Mouse (Mus musculus): ENCODE measurements around the gene Tmprss6. TPM values are rescaled to one million over a fixed set of nuclear protein-coding genes. Genes with fewer than 3 reads are reported as not detected.

Tmprss6 gene
- polyA plus RNA-seq (2015; fragmentation: Nextera tagmentation; extraction: Ambion mirVana) = 0.21 and 0.60 TPM in 2 replicates

DNA sequence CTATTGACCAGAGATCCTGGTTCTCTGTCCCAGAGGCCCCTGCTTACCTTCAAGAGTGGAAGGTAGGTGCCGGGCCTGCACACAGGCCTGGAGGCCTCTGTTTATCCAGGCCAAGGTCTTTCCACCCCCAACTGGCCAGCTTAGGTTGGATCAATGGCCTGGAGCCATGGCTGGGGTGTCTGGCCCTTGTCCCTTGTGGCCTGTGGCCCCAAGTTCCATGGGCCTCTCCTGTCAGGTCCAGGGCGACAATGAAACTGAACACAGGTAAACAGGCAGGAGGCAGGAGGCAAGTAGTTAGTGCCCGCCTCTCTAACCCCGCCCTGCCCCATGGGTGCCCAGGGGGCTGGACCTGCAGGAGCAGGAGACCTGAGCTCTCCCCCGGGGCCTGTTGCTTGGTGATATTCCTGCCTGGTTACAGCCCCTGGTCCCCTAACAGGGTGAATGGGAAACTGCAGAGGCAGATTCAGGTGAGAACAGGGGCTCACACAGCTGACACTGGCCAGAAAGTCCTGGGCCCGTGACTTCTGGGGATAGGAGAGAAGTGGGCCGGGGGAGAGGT is at the start of gene Tmprss6:
Gene Tmprss6 (minus strand): TSS at position 256 of the 559 bp plus-strand sequence.
- Histone ChIP-seq H3K4me1 (replicated peaks) (peaks cover 16% of the 10 kb centered on the region), H3K9me3 (replicated peaks) (no peaks in the 10 kb centered on the region), H3K9ac (no peak within 1 kb of the TSS), H3K27ac (no peak within 1 kb of the TSS), H3K27me3 (no peaks in the 10 kb centered on the region; the same call in 1 of the 2 replicates), H3K4me2 (no peak within 1 kb of the TSS), H3K4me3 (no peak within 1 kb of the TSS), H3K36me3 (no peaks in the 10 kb centered on the region)
- no peak for ATAC-seq (replicated peaks; ENCODE audit: insufficient number of reproducible peaks, insufficient read depth, low FRiP score, low read depth)
- 85% methylated on average over 7 of the region's 7 CpGs for WGBS

DNA sequence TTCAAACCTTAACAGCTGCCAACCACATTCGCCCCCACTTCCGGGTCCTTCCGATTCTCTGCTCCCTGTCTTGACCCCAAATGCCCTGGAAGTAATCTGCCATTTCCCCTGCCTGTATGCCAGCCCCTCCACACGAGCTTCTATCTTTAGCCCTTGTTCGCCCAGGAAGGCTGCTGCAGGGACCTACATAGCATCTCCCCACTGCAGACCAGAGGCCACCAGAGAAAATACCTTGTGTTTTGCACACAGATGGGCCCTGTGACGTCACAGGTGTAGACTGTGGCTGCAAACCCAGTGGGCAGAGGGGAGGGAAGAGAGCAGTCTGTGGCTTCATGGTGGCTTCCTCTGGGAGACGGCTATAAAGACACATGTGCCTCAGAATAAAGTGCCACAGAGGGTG is 49.8 kb upstream of the Tmprss6 start:
- no peak overlapping the region for H3K9ac ChIP-seq
- H3K4me3 ChIP-seq = no peak overlapping the region
- ATAC-seq (replicated peaks; ENCODE audit: insufficient number of reproducible peaks, insufficient read depth, low FRiP score, low read depth) = no peak
- no peaks in the 10 kb centered on the region for H3K36me3 ChIP-seq
- WGBS = 46% methylated on average over 7 of the region's 7 CpGs
- no peaks in the 10 kb centered on the region for H3K27me3 ChIP-seq
- no peak overlapping the region for H3K27ac ChIP-seq
- H3K9me3 ChIP-seq (replicated peaks) = no peaks in the 10 kb centered on the region
- no peak overlapping the region for H3K4me2 ChIP-seq
- peaks cover 14% of the 10 kb centered on the region for H3K4me1 ChIP-seq (replicated peaks)

DNA sequence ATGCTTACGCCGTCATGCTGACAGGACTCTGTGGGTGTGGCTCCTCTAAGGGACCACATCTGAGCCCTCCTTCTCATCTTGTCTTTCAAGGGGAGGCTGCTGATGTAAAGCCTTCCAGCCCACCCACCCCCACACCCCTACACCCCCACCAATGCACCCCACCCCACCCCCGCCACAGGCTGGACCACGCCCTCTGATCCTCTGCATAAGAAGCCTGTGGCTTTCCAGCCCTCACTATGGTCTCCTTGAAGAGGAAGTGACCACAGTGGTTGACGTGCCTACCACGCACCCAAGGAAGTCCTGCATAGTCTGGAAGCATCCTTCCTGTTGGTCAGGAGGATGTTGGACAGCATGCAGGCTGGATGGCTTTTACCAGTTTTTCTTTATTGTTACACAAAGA is 47.3 kb upstream of the Tmprss6 start:
- no peak for ATAC-seq (replicated peaks; ENCODE audit: insufficient number of reproducible peaks, insufficient read depth, low FRiP score, low read depth)
- H3K4me2 ChIP-seq = no peak overlapping the region
- no peaks in the 10 kb centered on the region for H3K9me3 ChIP-seq (replicated peaks)
- H3K9ac ChIP-seq = no peak overlapping the region
- H3K4me1 ChIP-seq (replicated peaks) = peaks cover 14% of the 10 kb centered on the region
- H3K27me3 ChIP-seq = no peaks in the 10 kb centered on the region
- no peaks in the 10 kb centered on the region for H3K36me3 ChIP-seq
- H3K4me3 ChIP-seq = no peak overlapping the region
- H3K27ac ChIP-seq = no peak overlapping the region
- WGBS = 71% methylated on average over 6 of the region's 6 CpGs

DNA sequence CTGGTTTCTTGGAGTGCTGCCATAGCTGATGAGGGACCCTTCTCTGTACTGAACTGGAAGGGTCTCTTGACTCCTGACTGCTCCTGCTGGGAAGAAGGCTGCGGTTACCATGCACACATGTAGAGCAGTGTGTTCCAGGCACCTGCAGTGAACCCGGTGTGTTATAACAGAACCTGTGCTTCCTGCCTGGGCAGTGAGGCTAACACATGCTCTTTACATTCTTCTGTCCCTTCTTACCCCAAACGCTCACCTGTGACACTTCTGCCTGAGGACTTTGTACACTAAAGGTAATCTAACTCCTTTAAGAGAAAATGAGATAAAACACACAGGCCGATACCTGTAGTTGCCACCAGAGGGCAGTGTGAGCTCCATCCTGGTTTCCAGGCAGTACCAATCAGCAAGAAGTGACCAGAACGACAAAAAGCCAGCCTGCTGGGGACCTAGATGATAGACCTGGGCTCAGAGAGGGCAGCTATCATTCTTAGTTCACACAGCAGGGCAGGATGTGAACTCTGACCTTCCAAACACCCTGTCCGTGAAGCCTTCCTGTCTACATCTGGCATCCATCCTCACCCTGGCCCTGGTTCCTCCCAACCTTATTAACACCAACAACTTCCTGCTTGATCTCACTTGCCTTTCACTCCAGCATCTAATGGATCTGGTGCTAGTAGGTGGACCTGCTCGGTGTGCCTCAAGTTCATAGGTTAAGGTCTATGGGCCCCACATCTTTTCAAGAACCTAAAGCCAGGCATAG is 46.1 kb upstream of the Tmprss6 start:
- Histone ChIP-seq H3K4me3 (no peak overlapping the region), H3K27me3 (no peaks in the 10 kb centered on the region), H3K9ac (no peak overlapping the region), H3K9me3 (replicated peaks) (no peaks in the 10 kb centered on the region), H3K36me3 (no peaks in the 10 kb centered on the region), H3K4me2 (no peak overlapping the region), H3K4me1 (replicated peaks) (peaks cover 22% of the 10 kb centered on the region), H3K27ac (no peak overlapping the region)
- ATAC-seq (replicated peaks; ENCODE audit: insufficient number of reproducible peaks, insufficient read depth, low FRiP score, low read depth) = no peak
- 26% methylated on average over 7 of the region's 7 CpGs for WGBS

DNA sequence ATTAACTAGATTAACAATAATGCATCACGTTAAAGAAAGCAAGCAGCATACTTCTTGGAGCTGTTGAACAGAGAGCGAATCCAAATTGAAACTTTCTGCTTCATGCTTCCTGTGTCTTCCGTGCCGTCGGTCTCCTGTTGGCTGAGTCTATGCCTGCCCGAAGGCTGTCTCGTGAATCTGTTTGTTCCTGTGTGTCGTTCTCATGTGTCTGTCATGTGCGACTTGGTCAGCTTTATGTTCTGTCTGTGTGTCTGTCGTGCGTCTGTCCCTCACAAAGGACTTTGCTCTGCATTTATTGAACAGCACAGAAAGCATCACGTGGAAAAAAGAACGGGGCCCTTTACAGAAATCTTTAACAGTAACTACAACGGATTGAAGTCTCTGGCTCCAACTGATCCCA is 44.6 kb upstream of the Tmprss6 start:
- ATAC-seq (replicated peaks; ENCODE audit: insufficient number of reproducible peaks, insufficient read depth, low FRiP score, low read depth) = no peak
- no peak overlapping the region for H3K9ac ChIP-seq
- no peak overlapping the region for H3K4me3 ChIP-seq
- H3K27ac ChIP-seq = no peak overlapping the region
- peaks cover 22% of the 10 kb centered on the region for H3K4me1 ChIP-seq (replicated peaks)
- 84% methylated on average over 14 of the region's 14 CpGs for whole genome bisulfite sequencing
- no peak overlapping the region for H3K4me2 ChIP-seq
- H3K27me3 ChIP-seq = no peaks in the 10 kb centered on the region
- H3K36me3 ChIP-seq = no peaks in the 10 kb centered on the region
- no peaks in the 10 kb centered on the region for H3K9me3 ChIP-seq (replicated peaks)

DNA sequence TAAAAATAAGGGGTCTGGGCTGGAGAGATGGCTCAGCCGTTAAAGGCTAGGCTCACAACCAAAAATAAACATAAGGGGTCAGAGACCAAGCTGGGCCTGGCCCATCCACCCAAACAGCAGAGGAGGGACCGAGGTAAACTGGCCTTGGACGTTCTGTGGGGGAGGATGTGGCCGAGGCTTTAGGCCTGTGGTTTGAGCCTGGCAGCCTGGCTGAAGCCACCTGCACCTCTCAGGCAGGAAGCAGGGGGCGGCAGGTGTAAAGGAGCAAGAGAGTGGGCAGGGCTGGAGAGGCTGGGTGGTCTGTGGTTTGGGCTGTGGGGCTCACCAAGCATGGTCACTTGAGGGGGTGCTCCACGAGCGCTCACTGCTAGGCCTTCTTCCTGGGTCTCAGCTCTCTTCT is 43.5 kb upstream of the Tmprss6 start:
- no peak overlapping the region for H3K9ac ChIP-seq
- 80% methylated on average over 7 of the region's 7 CpGs for WGBS
- no peaks in the 10 kb centered on the region for H3K36me3 ChIP-seq
- no peaks in the 10 kb centered on the region for H3K27me3 ChIP-seq
- no peaks in the 10 kb centered on the region for H3K9me3 ChIP-seq (replicated peaks)
- ATAC-seq (replicated peaks; ENCODE audit: insufficient number of reproducible peaks, insufficient read depth, low FRiP score, low read depth) = no peak
- peaks cover 19% of the 10 kb centered on the region for H3K4me1 ChIP-seq (replicated peaks)
- no peak overlapping the region for H3K27ac ChIP-seq
- H3K4me3 ChIP-seq = no peak overlapping the region
- H3K4me2 ChIP-seq = no peak overlapping the region

DNA sequence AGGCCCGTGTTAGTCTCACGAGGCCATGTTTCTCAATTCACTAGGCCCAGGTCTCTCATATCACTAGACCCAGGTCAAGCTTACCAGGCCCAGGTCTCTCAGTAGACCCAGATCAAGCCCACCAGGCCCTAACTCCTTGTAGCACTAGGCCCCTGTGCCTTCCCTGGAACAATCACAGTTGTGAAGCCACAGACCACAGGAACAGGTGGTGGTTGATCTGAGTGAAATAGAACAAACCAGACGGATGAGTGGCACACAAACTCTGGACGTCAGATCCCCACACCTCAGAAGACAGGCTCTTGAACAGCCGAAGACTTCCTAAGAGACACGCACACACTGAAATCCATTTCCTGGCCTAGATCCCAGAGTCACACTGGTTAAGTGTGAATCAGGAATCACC is 42.3 kb upstream of the Tmprss6 start:
- Histone ChIP-seq H3K27me3 (no peaks in the 10 kb centered on the region), H3K27ac (0 out of 2 replicates have a peak overlapping the region, but pooled peaks have one; percentile 18), H3K4me3 (no peak overlapping the region), H3K9me3 (replicated peaks) (no peaks in the 10 kb centered on the region), H3K9ac (no peak overlapping the region), H3K4me2 (no peak overlapping the region), H3K4me1 (replicated peaks) (peaks cover 19% of the 10 kb centered on the region), H3K36me3 (no peaks in the 10 kb centered on the region)
- ATAC-seq (replicated peaks; ENCODE audit: insufficient number of reproducible peaks, insufficient read depth, low FRiP score, low read depth) = no peak
- WGBS = 73% methylated on average over 6 of the region's 6 CpGs

DNA sequence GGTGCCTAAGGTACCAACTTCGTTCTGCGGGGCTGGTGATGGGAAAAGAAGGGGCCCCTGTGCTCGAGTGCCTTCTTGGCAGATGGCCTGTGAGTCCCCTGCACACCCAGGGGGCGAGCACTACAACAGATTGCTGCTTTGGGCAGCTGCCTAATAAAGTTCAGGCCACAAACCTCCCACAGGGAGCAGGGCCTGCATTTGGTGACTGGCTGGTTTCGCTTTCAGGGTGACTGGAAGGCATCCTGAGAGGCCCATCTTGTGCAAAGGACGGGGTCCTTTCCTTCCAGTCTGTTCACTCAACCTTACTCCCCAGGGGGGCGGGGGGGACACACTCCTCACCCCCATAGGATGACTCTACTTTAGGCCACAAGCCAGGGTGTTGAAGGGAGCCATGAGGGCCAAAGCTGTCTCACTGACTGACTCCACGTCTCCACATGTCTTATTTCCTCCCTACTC is 41.7 kb upstream of the Tmprss6 start:
- H3K4me3 ChIP-seq = no peak overlapping the region
- H3K9ac ChIP-seq = no peak overlapping the region
- H3K9me3 ChIP-seq (replicated peaks) = no peaks in the 10 kb centered on the region
- H3K27me3 ChIP-seq = no peaks in the 10 kb centered on the region
- H3K4me1 ChIP-seq (replicated peaks) = peaks cover 19% of the 10 kb centered on the region
- no peak for ATAC-seq (replicated peaks; ENCODE audit: insufficient number of reproducible peaks, insufficient read depth, low FRiP score, low read depth)
- 55% methylated on average over 8 of the region's 8 CpGs for WGBS
- no peaks in the 10 kb centered on the region for H3K36me3 ChIP-seq
- 0 out of 2 replicates have a peak overlapping the region, but pooled peaks have one; percentile 16 for H3K4me2 ChIP-seq
- no peak overlapping the region for H3K27ac ChIP-seq

DNA sequence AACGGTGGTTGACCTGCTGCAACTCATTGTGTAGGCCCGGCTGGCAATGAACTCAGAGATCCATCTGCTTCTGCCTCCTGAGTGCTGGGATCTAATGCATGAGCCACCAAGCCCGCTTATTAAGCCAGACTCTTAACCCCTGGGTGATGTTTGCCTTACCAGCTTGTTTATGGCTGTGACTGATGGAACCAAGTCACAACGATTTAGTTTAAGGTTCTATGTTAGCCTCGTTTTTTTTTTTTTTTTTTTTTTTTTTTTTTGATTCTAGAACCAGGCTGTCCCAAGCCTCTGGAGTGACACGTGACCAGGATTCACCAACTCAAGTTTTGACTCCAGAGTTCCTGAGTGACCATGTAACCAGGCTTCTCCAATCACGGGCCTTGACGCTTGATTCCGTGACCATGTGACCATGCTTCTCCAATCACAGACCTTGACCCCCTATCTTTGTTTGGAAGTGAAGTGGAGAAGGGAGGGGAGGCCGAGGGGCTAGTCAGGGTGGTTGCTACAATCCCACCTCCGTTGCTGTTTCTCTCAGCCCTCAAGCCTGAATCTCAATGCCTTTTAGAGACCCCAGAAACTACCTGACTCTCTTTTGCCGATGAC is 41.0 kb upstream of the Tmprss6 start:
- H3K36me3 ChIP-seq = no peaks in the 10 kb centered on the region
- H3K9ac ChIP-seq = no peak overlapping the region
- H3K27ac ChIP-seq = 0 out of 2 replicates have a peak overlapping the region, but pooled peaks have one; percentile 4
- H3K27me3 ChIP-seq = no peaks in the 10 kb centered on the region
- H3K4me3 ChIP-seq = no peak overlapping the region
- ATAC-seq (replicated peaks; ENCODE audit: insufficient number of reproducible peaks, insufficient read depth, low FRiP score, low read depth) = no peak; the same call in 1 of the 2 replicates
- 0 out of 2 replicates have a peak overlapping the region, but pooled peaks have one; percentile 16 for H3K4me2 ChIP-seq
- 0 out of 2 replicates have a peak, but pooled peaks cover 1% of the 10 kb centered on the region for H3K9me3 ChIP-seq (replicated peaks)
- H3K4me1 ChIP-seq (replicated peaks) = peaks cover 16% of the 10 kb centered on the region
- 55% methylated on average over 12 of the region's 12 CpGs for WGBS

DNA sequence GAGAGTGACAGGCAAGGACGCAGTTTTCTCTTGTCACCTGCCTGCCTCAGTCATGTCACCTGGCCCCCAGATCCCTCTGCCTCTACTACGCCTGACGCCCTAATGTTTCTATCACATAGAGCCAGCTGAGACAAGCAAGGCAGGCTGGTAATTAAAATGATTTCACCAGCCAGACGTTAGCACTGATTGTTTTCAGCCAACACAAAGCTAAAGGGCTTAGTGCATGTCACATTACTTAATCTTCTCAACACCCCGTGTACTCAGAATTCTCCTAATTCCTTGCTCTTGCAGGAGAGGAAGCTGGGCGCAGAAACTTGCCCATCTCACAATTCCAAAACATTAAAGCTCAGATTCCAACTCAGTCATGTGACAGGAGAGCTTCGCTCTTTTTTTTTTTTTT is 40.0 kb upstream of the Tmprss6 start:
- H3K9ac ChIP-seq = no peak overlapping the region
- no peaks in the 10 kb centered on the region for H3K36me3 ChIP-seq
- no peak overlapping the region for H3K4me3 ChIP-seq
- H3K4me1 ChIP-seq (replicated peaks) = peaks cover 20% of the 10 kb centered on the region
- no peaks in the 10 kb centered on the region for H3K27me3 ChIP-seq
- H3K9me3 ChIP-seq (replicated peaks) = 0 out of 2 replicates have a peak, but pooled peaks cover 3% of the 10 kb centered on the region
- no peak for ATAC-seq (replicated peaks; ENCODE audit: insufficient number of reproducible peaks, insufficient read depth, low FRiP score, low read depth)
- H3K27ac ChIP-seq = no peak overlapping the region
- no peak overlapping the region for H3K4me2 ChIP-seq
- WGBS = 45% methylated on average over 7 of the region's 7 CpGs

DNA sequence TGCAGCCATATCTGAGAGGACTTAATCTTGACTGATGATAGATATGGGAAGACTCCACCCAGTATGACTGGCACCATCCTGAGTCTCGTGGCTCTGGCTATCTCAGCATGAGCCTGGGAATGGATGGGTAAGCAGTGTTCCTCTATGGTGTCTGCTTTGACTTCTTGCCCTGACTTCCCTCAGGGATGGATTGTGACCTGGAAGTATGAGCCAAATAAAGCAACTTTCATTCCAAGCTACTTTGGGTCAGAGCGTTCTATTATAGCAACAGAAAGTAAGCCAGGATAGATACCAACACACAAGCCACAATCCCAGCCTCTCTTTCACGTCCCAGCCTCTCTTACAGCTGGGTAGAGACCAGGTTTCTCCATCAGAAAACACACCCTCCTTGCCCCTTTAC is 37.1 kb upstream of the Tmprss6 start:
- Histone ChIP-seq H3K9me3 (replicated peaks) (0 out of 2 replicates have a peak, but pooled peaks cover 3% of the 10 kb centered on the region), H3K4me1 (replicated peaks) (peaks cover 18% of the 10 kb centered on the region), H3K4me3 (no peak overlapping the region), H3K27ac (no peak overlapping the region), H3K4me2 (no peak overlapping the region), H3K9ac (no peak overlapping the region), H3K27me3 (no peaks in the 10 kb centered on the region), H3K36me3 (no peaks in the 10 kb centered on the region)
- no peak for ATAC-seq (replicated peaks; ENCODE audit: insufficient number of reproducible peaks, insufficient read depth, low FRiP score, low read depth)
- 63% methylated on average over 3 of the region's 3 CpGs for WGBS

Data from heart, embryonic 15.5 days (tissue).